Mouse (Mus musculus): ENCODE measurements around the gene Phlda3. TPM values are rescaled to one million over a fixed set of nuclear protein-coding genes. Genes with fewer than 3 reads are reported as not detected.

Gene Phlda3
- polyA plus RNA-seq, 1 experiment, result 62.1 TPM

GRCm38 (mm10) chr1:135813687-135814395 is 47.9 kb downstream of the Phlda3 start:
- no peak for TF ChIP-seq POLR2A (IDR thresholded peaks at IDR 0.05; ENCODE audit: control insufficient read depth, extremely low read depth, insufficient read depth, low read length, poor library complexity)
- 0 out of 2 replicates have a peak, but pooled peaks have one; percentile 8 for TF ChIP-seq CTCF (IDR thresholded peaks at IDR 0.05; ENCODE audit: borderline replicate concordance, control insufficient read depth, extremely low read depth, insufficient read depth, low read length, poor library complexity)
- no peaks in the 10 kb centered on the region for H3K36me3 ChIP-seq (ENCODE audit: control insufficient read depth, insufficient read depth, low read length)
- peaks cover 5% of the 10 kb centered on the region for H3K27me3 ChIP-seq (ENCODE audit: control insufficient read depth, insufficient read depth, low read length)
- H3K27ac ChIP-seq (ENCODE audit: control insufficient read depth, insufficient read depth, low read length), result peak overlapping the region; percentile 32; the same call in 1 of the 2 replicates
- H3K4me3 ChIP-seq (ENCODE audit: control insufficient read depth, insufficient read depth, low read length), result no peak overlapping the region
- DNase-seq, result peak; percentile 41
- WGBS, result 40% methylated on average over 5 of the region's 5 CpGs
- H3K4me1 ChIP-seq (replicated peaks; ENCODE audit: control insufficient read depth, insufficient read depth, low read length), result peaks cover 54% of the 10 kb centered on the region

- no peak for DNase-seq
- Histone ChIP-seq H3K4me3 (ENCODE audit: control insufficient read depth, insufficient read depth, low read length) (no peak overlapping the region), H3K36me3 (ENCODE audit: control insufficient read depth, insufficient read depth, low read length) (no peaks in the 10 kb centered on the region), H3K27me3 (ENCODE audit: control insufficient read depth, insufficient read depth, low read length) (peaks cover 9% of the 10 kb centered on the region), H3K27ac (ENCODE audit: control insufficient read depth, insufficient read depth, low read length) (no peak overlapping the region), H3K4me1 (replicated peaks; ENCODE audit: control insufficient read depth, insufficient read depth, low read length) (peaks cover 58% of the 10 kb centered on the region)
- TF ChIP-seq POLR2A (IDR thresholded peaks at IDR 0.05; ENCODE audit: control insufficient read depth, extremely low read depth, insufficient read depth, low read length, poor library complexity) (no peak), CTCF (IDR thresholded peaks at IDR 0.05; ENCODE audit: borderline replicate concordance, control insufficient read depth, extremely low read depth, insufficient read depth, low read length, poor library complexity) (no peak)
- WGBS, result 31% methylated on average over 5 of the region's 5 CpGs
Measured at GRCm38 (mm10) chr1:135814531-135814930, 48.6 kb downstream of the Phlda3 start.

- no peak overlapping the region for H3K4me3 ChIP-seq (ENCODE audit: control insufficient read depth, insufficient read depth, low read length)
- H3K27ac ChIP-seq (ENCODE audit: control insufficient read depth, insufficient read depth, low read length), result no peak overlapping the region
- H3K4me1 ChIP-seq (replicated peaks; ENCODE audit: control insufficient read depth, insufficient read depth, low read length), result peaks cover 46% of the 10 kb centered on the region
- WGBS, result 17% methylated on average over 4 of the region's 4 CpGs
- peak; percentile 23 for DNase-seq
- H3K36me3 ChIP-seq (ENCODE audit: control insufficient read depth, insufficient read depth, low read length), result no peaks in the 10 kb centered on the region
- H3K27me3 ChIP-seq (ENCODE audit: control insufficient read depth, insufficient read depth, low read length), result peaks cover 9% of the 10 kb centered on the region
- TF ChIP-seq POLR2A (IDR thresholded peaks at IDR 0.05; ENCODE audit: control insufficient read depth, extremely low read depth, insufficient read depth, low read length, poor library complexity), result no peak
- no peak for TF ChIP-seq CTCF (IDR thresholded peaks at IDR 0.05; ENCODE audit: borderline replicate concordance, control insufficient read depth, extremely low read depth, insufficient read depth, low read length, poor library complexity)
Measured at GRCm38 (mm10) chr1:135817595-135817994, 51.7 kb downstream of the Phlda3 start.

GRCm38 (mm10) chr1:135818481-135819086 is 52.7 kb downstream of the Phlda3 start, which contains the start of gene Lad1:
Gene Lad1, plus strand, starts transcription at chr1:135818598.
- H3K27me3 ChIP-seq (ENCODE audit: control insufficient read depth, insufficient read depth, low read length), result peaks cover 9% of the 10 kb centered on the region
- H3K36me3 ChIP-seq (ENCODE audit: control insufficient read depth, insufficient read depth, low read length), result no peaks in the 10 kb centered on the region
- peaks cover 36% of the 10 kb centered on the region for H3K4me1 ChIP-seq (replicated peaks; ENCODE audit: control insufficient read depth, insufficient read depth, low read length)
- H3K27ac ChIP-seq (ENCODE audit: control insufficient read depth, insufficient read depth, low read length), result no peak within 1 kb of the TSS
- no peak for TF ChIP-seq CTCF (IDR thresholded peaks at IDR 0.05; ENCODE audit: borderline replicate concordance, control insufficient read depth, extremely low read depth, insufficient read depth, low read length, poor library complexity)
- TF ChIP-seq POLR2A (IDR thresholded peaks at IDR 0.05; ENCODE audit: control insufficient read depth, extremely low read depth, insufficient read depth, low read length, poor library complexity), result 0 out of 2 replicates have a peak, but pooled peaks have one; percentile 22
- peak within 1 kb of the TSS; percentile 27 for H3K4me3 ChIP-seq (ENCODE audit: control insufficient read depth, insufficient read depth, low read length)
- 1% methylated on average over 63 of the region's 63 CpGs for WGBS
- DNase-seq, result no peak

Other genes starting within 250 kb of the Phlda3 start
- 8.0 and 8.7 TPM in 2 replicates for gene Nav1, start 158.8 kb upstream of the Phlda3 start, polyA plus RNA-seq (2012; rRNA removed)
- 333 and 390 TPM in 2 replicates for gene Csrp1, start 46.1 kb upstream of the Phlda3 start, polyA plus RNA-seq (2012; rRNA removed)
- 2.1 and 2.2 TPM in 2 replicates for gene Tnni1, start 13.3 kb downstream of the Phlda3 start, polyA plus RNA-seq (2012; rRNA removed)
- gene Lad1, start 52.5 kb downstream of the Phlda3 start, polyA plus RNA-seq (2012; rRNA removed), result 36.0 and 38.7 TPM in 2 replicates
- 6.7 and 90.4 TPM in 2 replicates for gene Tnnt2, start 70.2 kb downstream of the Phlda3 start, polyA plus RNA-seq (2012; rRNA removed)
- gene Pkp1, start 153.1 kb downstream of the Phlda3 start, polyA plus RNA-seq (2012; rRNA removed), result 27.1 and 30.1 TPM in 2 replicates
- 0.52 and 0.81 TPM in 2 replicates for gene Igfn1, start 240.2 kb downstream of the Phlda3 start, polyA plus RNA-seq (2012; rRNA removed)
- 77.1 and 86.9 TPM in 2 replicates for gene Tmem9, start 242.0 kb downstream of the Phlda3 start, polyA plus RNA-seq (2012; rRNA removed)